Mouse (Mus musculus): Measurements from ENCODE around the gene Cdc14a. TPM values are rescaled to one million over a fixed set of nuclear protein-coding genes. Genes with fewer than 3 reads are reported as not detected.

The Cdc14a gene
- polyA plus RNA-seq, 1 experiment from 2014 or later: 3.5 TPM

DNA sequence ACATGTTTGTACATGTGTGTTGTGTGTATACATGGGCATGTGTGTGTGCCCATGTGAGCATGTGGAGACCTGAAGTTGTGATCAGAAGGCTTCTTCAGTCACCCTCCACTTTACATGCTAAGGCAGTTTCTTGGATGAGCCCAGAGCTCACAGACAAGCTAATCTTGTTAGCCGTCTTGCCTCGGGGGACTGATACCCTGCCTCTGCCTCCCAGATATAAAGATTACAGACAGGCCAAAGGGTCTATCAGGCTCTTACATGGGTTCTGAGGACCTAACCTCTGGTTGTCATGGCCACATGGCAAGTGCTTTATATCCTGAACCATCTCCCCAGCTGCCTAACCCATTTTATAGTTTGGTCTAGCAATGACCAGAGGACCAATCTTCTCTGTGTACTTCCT lies 112.7 kb downstream of the Cdc14a start:
- Histone ChIP-seq H3K27ac (replicated peaks) (no peak overlapping the region), H3K9me3 (replicated peaks) (no peaks in the 10 kb centered on the region), H3K36me3 (peaks cover 5% of the 10 kb centered on the region), H3K9ac (replicated peaks) (no peak overlapping the region), H3K4me3 (replicated peaks) (no peak overlapping the region), H3K4me2 (no peak overlapping the region), H3K4me1 (no peaks in the 10 kb centered on the region), H3K27me3 (replicated peaks) (no peaks in the 10 kb centered on the region)
- no peak for ATAC-seq (ENCODE audit: low FRiP score)
- WGBS: 92% methylated on average over 2 of the region's 2 CpGs

DNA sequence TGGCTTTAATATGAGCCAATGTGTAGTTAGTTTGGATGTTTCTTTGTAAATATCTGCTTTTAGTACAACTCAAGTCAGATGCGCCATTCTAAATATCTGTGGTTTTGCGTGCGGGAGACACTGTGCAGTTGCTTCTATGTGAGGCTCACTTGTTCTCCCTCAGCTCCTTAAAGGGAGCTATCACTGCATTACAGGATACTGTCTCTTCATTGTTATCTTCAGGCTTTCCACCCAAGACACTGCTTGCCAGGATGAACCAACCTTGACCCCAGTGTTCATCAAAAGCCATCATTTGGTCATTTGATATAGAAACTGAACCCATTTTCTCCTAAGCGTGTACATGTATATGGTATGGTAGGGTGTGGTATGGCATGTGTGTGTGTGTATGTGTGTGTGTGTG lies 113.2 kb downstream of the Cdc14a start:
- no peak overlapping the region for H3K4me2 ChIP-seq
- WGBS: over 99% methylated on average over 4 of the region's 4 CpGs
- ATAC-seq (ENCODE audit: low FRiP score): no peak
- H3K27ac ChIP-seq (replicated peaks): no peak overlapping the region
- no peak overlapping the region for H3K4me3 ChIP-seq (replicated peaks)
- no peaks in the 10 kb centered on the region for H3K27me3 ChIP-seq (replicated peaks)
- H3K9ac ChIP-seq (replicated peaks): no peak overlapping the region
- H3K36me3 ChIP-seq: peaks cover 5% of the 10 kb centered on the region
- no peaks in the 10 kb centered on the region for H3K9me3 ChIP-seq (replicated peaks)
- no peaks in the 10 kb centered on the region for H3K4me1 ChIP-seq

DNA sequence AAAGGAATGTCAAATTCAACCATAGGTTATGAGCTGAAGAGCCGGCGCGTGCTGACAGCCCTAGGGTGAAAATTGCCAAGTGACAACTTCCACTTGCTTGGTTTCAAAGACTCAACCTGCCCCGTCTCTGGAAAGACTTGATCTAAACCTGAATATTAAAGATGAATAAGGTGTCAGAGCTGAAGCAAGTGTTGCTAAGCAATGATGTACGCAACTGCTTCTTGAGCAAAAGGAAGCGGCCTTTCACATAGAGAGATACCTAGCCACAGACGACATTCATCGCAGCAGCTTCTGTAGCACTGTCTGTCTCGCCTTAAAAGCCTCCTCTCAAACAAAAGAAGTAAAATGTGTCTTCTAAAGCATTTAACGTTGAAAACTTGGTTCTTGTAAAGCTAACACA lies 113.8 kb downstream of the Cdc14a start:
- no peak overlapping the region for H3K4me3 ChIP-seq (replicated peaks)
- WGBS: 91% methylated on average over 10 of the region's 10 CpGs

DNA sequence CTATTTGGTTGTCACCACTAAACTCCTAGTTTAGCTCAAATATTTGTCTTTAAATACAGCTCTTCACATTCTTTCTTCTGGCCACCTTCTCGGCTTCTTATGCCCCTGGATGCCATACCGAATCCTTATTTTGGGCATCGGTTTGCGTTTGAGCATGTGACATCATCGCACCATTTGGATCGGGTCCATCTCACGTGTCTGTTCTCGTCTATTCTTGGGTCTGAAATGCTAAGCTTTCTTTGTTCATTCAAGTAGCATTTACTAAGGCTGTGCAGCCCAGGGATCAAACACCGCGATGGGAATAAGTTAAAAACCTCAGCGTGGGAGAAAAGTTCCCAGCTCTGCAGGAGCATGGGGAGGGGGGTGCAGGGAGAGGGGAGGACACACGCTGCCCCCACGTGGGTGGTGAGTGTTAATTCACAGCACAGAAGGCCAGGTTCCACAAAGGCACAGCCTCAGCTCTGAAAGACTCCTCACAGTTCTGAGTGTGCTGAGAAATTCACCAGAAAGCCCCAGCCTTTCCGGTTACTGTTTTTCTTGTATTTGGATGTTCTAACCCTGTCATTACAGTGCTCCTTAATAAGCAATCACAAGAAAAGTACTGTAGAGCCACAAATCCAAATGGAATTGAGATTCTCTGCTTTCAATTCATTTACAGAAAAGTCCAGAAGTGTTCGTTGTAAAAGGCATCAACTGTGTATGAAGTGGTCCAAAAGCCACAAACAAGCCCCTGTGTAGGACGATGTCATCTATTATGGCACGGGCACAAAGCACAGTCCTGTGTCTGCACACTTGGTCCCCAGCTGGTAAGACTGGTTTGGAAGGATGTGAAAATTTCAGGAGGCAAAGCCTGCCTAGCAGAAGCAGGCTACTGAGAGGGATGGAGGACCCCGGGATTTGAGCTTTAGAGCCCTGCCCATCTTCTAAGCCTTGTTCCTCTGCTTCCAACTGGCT lies 118.8 kb downstream of the Cdc14a start:
- no peak overlapping the region for H3K9ac ChIP-seq (replicated peaks)
- no peaks in the 10 kb centered on the region for H3K4me1 ChIP-seq
- H3K27me3 ChIP-seq (replicated peaks): no peaks in the 10 kb centered on the region
- H3K27ac ChIP-seq (replicated peaks): no peak overlapping the region
- no peaks in the 10 kb centered on the region for H3K36me3 ChIP-seq
- no peak overlapping the region for H3K4me3 ChIP-seq (replicated peaks)
- no peaks in the 10 kb centered on the region for H3K9me3 ChIP-seq (replicated peaks)
- 77% methylated on average over 18 of the region's 18 CpGs for WGBS
- no peak for ATAC-seq (ENCODE audit: low FRiP score)
- no peak overlapping the region for H3K4me2 ChIP-seq

More for the DNA sequence above, 113.8 kb downstream of the Cdc14a start:
- Histone ChIP-seq H3K27ac (replicated peaks) (no peak overlapping the region), H3K36me3 (peaks cover 5% of the 10 kb centered on the region), H3K9ac (replicated peaks) (no peak overlapping the region), H3K4me1 (no peaks in the 10 kb centered on the region), H3K9me3 (replicated peaks) (no peaks in the 10 kb centered on the region), H3K4me2 (no peak overlapping the region), H3K27me3 (replicated peaks) (no peaks in the 10 kb centered on the region)
- no peak for ATAC-seq (ENCODE audit: low FRiP score)

DNA sequence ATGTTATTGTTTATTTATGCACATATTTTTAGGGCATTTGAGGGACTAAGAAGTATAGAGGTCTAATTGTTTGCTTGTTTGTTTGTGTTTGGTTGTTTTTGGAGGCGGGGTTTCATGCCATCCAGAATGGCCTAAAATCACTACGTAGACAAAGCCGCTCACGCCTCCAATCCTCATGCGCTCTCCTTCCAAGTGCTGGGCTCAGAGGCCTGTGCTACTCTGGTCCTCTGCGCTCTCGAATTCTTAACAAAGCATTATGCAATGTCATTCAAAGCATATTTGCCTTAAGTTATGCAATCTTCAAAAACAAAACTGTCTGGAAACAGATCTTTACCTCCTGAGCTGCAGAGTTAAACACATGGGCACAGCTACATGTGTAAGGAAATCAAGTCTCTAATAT lies 121.3 kb downstream of the Cdc14a start:
- ATAC-seq (ENCODE audit: low FRiP score): no peak
- no peaks in the 10 kb centered on the region for H3K9me3 ChIP-seq (replicated peaks)
- 95% methylated on average over 7 of the region's 7 CpGs for WGBS
- no peaks in the 10 kb centered on the region for H3K27me3 ChIP-seq (replicated peaks)
- H3K4me2 ChIP-seq: no peak overlapping the region
- no peak overlapping the region for H3K27ac ChIP-seq (replicated peaks)
- H3K9ac ChIP-seq (replicated peaks): no peak overlapping the region
- no peaks in the 10 kb centered on the region for H3K36me3 ChIP-seq
- no peaks in the 10 kb centered on the region for H3K4me1 ChIP-seq
- no peak overlapping the region for H3K4me3 ChIP-seq (replicated peaks)

DNA sequence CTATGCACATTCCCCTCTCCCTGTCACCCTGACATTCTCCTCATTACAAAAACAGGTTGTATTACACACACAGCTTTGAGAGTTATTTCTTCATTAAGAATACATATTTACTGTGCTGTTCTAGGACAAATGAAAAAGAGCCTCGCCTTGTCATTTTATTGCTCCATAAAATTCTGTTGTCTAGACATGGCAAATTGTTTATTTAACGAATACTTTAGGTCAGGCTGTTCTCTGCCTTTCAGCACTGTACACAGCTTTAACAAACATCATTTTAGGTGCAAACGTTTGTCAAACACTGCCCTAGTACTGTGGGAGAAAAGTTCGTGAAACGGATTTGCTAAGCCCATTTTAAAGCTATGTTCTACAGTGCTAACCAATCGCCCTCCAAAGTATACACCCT lies 122.1 kb downstream of the Cdc14a start:
- no peak overlapping the region for H3K4me2 ChIP-seq
- WGBS: 80% methylated on average over 6 of the region's 6 CpGs

DNA sequence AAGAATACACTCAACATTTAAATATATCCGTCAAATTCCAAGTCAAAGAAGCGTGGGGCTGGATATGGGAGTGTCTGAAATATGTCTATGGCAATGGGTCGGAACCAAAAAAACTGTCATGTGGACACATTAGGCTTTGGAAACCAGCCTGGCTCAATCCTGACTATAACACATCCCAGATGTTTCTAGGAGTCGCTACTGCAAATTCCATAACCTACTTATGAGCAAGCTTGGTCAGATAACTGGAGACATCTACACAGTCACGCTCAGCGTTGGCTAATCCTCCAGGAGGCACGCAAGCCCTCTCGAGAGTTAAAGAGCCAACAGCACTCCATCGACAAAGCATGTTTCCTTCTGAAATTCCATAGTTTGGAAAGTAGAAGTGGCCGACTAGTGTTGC lies 125.1 kb downstream of the Cdc14a start:
- Histone ChIP-seq H3K4me2 (no peak overlapping the region), H3K9me3 (replicated peaks) (no peaks in the 10 kb centered on the region), H3K27ac (replicated peaks) (no peak overlapping the region), H3K27me3 (replicated peaks) (no peaks in the 10 kb centered on the region), H3K4me3 (replicated peaks) (no peak overlapping the region), H3K9ac (replicated peaks) (no peak overlapping the region), H3K36me3 (peaks cover 2% of the 10 kb centered on the region; the same call in 1 of the 2 replicates), H3K4me1 (no peaks in the 10 kb centered on the region)
- WGBS: 97% methylated on average over 10 of the region's 10 CpGs
- no peak for ATAC-seq (ENCODE audit: low FRiP score)

More for the DNA sequence above, 122.1 kb downstream of the Cdc14a start:
- H3K9ac ChIP-seq (replicated peaks): no peak overlapping the region
- no peaks in the 10 kb centered on the region for H3K4me1 ChIP-seq
- H3K27me3 ChIP-seq (replicated peaks): no peaks in the 10 kb centered on the region
- H3K4me3 ChIP-seq (replicated peaks): no peak overlapping the region
- H3K9me3 ChIP-seq (replicated peaks): no peaks in the 10 kb centered on the region
- no peak overlapping the region for H3K27ac ChIP-seq (replicated peaks)
- ATAC-seq (ENCODE audit: low FRiP score): no peak
- no peaks in the 10 kb centered on the region for H3K36me3 ChIP-seq

DNA sequence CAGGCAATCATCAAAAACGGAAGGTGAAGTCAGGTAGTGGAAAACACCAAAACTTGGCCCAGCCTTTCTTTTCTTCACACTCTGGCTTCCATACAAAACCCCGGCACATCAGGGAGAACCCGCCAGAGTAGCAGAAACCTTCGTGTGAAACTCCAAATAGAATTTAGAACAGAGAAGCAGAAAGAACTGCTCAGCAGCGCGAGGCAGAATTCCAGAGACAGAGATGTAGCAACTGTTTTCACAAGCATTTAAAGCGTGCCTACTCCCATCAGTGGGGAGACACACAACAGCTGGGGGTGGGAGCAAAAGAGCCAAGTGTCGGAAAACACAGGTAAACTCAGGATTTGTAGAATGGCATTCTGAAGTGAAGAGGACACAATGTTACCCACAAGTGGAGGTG lies 125.8 kb downstream of the Cdc14a start:
- Histone ChIP-seq H3K4me3 (replicated peaks) (no peak overlapping the region), H3K4me1 (no peaks in the 10 kb centered on the region), H3K27me3 (replicated peaks) (no peaks in the 10 kb centered on the region), H3K27ac (replicated peaks) (no peak overlapping the region), H3K36me3 (peaks cover 5% of the 10 kb centered on the region; the same call in 1 of the 2 replicates), H3K4me2 (no peak overlapping the region), H3K9ac (replicated peaks) (no peak overlapping the region), H3K9me3 (replicated peaks) (no peaks in the 10 kb centered on the region)
- WGBS: 90% methylated on average over 8 of the region's 8 CpGs
- ATAC-seq (ENCODE audit: low FRiP score): no peak

DNA sequence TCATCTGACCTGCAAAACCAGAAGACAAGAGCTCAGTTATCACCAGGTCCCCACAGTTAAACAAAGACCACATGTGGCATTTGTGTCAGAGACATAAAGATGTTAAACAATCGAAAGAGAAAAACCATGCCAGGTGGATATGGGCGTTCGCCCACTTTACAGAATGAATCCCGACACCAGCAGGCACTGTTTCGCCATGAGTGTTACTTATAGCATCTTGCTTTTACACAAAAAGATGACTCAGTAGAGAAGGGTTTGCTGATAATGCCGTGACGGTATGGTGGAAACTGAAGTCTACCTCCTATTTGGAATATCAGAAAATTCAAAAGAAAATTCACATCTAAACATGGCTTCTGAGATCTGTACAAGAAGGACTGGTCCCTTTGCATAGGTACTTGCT lies 126.7 kb downstream of the Cdc14a start:
- peaks cover 5% of the 10 kb centered on the region; the same call in 1 of the 2 replicates for H3K36me3 ChIP-seq
- H3K27me3 ChIP-seq (replicated peaks): no peaks in the 10 kb centered on the region
- H3K4me2 ChIP-seq: no peak overlapping the region
- ATAC-seq (ENCODE audit: low FRiP score): no peak
- H3K9me3 ChIP-seq (replicated peaks): no peaks in the 10 kb centered on the region
- WGBS: 93% methylated on average over 7 of the region's 7 CpGs
- no peak overlapping the region for H3K9ac ChIP-seq (replicated peaks)
- H3K27ac ChIP-seq (replicated peaks): no peak overlapping the region
- no peak overlapping the region for H3K4me3 ChIP-seq (replicated peaks)
- H3K4me1 ChIP-seq: no peaks in the 10 kb centered on the region

DNA sequence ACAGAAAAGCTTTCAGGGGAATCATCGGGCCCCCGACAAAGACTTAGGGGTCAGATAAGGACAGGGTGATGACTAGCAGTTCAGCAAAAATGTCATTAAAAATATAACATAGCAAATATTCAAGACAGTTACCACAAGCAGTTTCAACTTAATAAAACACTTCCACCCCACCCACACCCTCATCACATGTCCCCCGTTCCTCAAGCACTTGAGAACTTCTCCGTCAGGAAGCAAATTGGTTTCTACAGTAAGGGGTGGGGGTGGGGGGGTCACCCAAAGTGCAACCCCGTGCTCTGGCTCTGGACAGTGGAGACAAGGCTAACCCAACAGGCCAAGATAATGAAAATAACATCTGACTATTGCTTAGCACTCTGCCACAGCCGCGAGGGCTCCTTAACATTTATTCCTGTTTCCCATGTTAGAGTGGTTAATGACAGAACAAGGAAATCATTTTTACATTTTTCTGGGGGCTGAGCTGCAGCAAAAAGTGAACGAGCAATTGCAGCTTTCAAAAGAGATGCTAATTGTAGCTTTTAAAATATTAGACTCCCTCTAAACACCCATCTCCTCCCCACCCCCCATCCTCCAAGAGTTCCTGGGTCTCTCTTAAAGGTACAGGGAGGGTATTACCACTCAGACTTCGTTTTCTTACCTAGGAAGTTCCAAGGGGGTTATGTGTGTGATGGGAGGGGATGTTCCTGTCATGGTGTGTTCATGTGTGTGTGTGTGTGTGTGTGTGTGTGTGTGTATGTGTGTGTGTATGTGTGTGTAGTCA lies 133.6 kb downstream of the Cdc14a start:
- Histone ChIP-seq H3K4me2 (no peak overlapping the region), H3K27ac (replicated peaks) (no peak overlapping the region), H3K9me3 (replicated peaks) (no peaks in the 10 kb centered on the region), H3K4me1 (no peaks in the 10 kb centered on the region), H3K27me3 (replicated peaks) (no peaks in the 10 kb centered on the region), H3K9ac (replicated peaks) (no peak overlapping the region), H3K4me3 (replicated peaks) (no peak overlapping the region), H3K36me3 (peaks cover 5% of the 10 kb centered on the region; the same call in 1 of the 2 replicates)
- ATAC-seq (ENCODE audit: low FRiP score): no peak
- 90% methylated on average over 9 of the region's 9 CpGs for WGBS

DNA sequence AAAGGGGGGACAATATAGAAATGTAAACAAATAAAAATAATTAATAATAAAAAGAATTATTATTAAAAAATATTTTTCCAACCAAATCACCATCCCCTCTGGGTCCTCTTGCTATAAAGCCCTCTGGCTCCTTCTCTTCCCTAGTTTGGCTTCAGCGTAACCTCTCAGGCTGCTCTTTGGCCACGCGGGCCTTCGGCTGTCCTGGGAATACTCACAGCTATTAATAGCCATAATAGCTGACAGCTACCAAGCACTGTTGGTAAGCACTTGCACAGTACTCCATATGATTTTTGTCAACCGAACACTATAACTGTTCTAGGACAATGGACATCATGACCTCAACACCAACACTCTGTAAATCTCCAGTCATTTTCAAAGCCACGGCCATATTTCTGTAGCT lies 135.0 kb downstream of the Cdc14a start:
- no peak overlapping the region for H3K4me2 ChIP-seq
- no peak overlapping the region for H3K9ac ChIP-seq (replicated peaks)
- peaks cover 4% of the 10 kb centered on the region; the same call in 1 of the 2 replicates for H3K36me3 ChIP-seq
- WGBS: 92% methylated on average over 6 of the region's 6 CpGs
- H3K9me3 ChIP-seq (replicated peaks): no peaks in the 10 kb centered on the region
- no peak for ATAC-seq (ENCODE audit: low FRiP score)
- no peaks in the 10 kb centered on the region for H3K27me3 ChIP-seq (replicated peaks)
- no peak overlapping the region for H3K27ac ChIP-seq (replicated peaks)
- no peaks in the 10 kb centered on the region for H3K4me1 ChIP-seq
- H3K4me3 ChIP-seq (replicated peaks): no peak overlapping the region

DNA sequence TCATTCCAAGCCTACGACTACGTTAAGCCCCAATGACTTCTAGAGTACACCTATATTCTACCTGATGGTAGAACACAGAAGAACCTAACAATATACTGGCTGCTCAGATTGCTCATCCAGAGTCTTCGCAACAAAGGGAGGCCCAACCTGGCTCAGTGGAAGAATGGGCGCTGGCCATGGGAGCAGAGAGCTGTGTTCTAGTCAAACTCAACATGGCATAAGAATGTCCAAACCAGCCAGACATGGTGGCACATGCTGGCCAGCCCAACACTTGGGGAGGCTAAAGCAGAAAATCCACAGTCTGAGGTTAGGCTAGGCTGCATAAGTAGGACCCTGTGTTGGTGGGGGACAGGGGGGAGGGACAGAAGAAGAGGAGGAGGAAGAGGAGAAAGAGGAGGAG lies 139.1 kb downstream of the Cdc14a start:
- Histone ChIP-seq H3K4me1 (no peaks in the 10 kb centered on the region), H3K36me3 (no peaks in the 10 kb centered on the region), H3K4me3 (replicated peaks) (no peak overlapping the region), H3K27ac (replicated peaks) (no peak overlapping the region), H3K9ac (replicated peaks) (no peak overlapping the region), H3K27me3 (replicated peaks) (no peaks in the 10 kb centered on the region), H3K4me2 (no peak overlapping the region), H3K9me3 (replicated peaks) (no peaks in the 10 kb centered on the region)
- no peak for ATAC-seq (ENCODE audit: low FRiP score)
- 77% methylated on average over 4 of the region's 4 CpGs for WGBS
